Mouse (Mus musculus): ENCODE measurements around the gene Tspan11. TPM values are rescaled to one million over a fixed set of nuclear protein-coding genes. Genes with fewer than 3 reads are reported as not detected.

Gene Tspan11
- polyA plus RNA-seq, 1 experiment: 0.99 TPM

DNA sequence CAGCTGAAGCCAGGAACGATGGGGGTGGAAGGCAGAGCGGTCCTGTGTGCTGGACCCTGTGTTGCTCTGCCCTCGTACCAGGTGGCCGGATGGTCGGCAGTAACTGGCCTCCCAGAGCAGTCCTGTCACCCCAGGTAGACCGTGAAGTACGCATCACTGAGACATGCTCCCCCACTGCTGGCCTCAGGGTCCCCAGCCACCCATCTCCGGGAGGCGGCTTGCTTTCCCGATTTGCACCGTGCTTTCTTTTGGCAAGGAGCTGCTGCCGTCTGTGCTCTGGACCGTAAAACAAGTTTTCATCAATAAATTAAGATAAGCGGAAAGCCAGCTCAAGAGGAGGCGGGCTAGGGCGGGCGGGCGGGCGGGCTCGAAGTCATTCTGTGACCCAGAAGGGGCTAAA lies 91.6 kb downstream of the Tspan11 start:
- Histone ChIP-seq H3K79me3 (ENCODE audit: low read depth) (no peaks in the 10 kb centered on the region), H3K36me3 (ENCODE audit: control insufficient read depth, insufficient read depth) (no peaks in the 10 kb centered on the region), H3K4me3 (ENCODE audit: insufficient read depth, poor library complexity, severe bottlenecking) (no peak overlapping the region), H3K79me2 (ENCODE audit: control insufficient read depth, insufficient read depth) (no peaks in the 10 kb centered on the region), H3ac (ENCODE audit: control insufficient read depth, insufficient read length, low read depth) (no peak overlapping the region), H3K27me3 (ENCODE audit: control insufficient read depth, insufficient read depth, insufficient read length) (no peaks in the 10 kb centered on the region)
- TF ChIP-seq CTCF (IDR thresholded peaks at IDR 0.05; ENCODE audit: control insufficient read depth, insufficient read depth, insufficient read length) (no peak), MYOG (IDR thresholded peaks at IDR 0.05; ENCODE audit: control insufficient read depth, extremely low read depth, insufficient read length) (no peak), MYOD1 (IDR thresholded peaks at IDR 0.05; ENCODE audit: control insufficient read depth, insufficient read length, low read depth) (no peak), CEBPB (IDR thresholded peaks at IDR 0.05; ENCODE audit: low read depth) (no peak), FOSL1 (IDR thresholded peaks at IDR 0.05; ENCODE audit: insufficient read depth, low read length, poor library complexity, severe bottlenecking) (no peak), MAX (IDR thresholded peaks at IDR 0.05) (no peak), USF1 (IDR thresholded peaks at IDR 0.05; ENCODE audit: low read depth) (no peak)

DNA sequence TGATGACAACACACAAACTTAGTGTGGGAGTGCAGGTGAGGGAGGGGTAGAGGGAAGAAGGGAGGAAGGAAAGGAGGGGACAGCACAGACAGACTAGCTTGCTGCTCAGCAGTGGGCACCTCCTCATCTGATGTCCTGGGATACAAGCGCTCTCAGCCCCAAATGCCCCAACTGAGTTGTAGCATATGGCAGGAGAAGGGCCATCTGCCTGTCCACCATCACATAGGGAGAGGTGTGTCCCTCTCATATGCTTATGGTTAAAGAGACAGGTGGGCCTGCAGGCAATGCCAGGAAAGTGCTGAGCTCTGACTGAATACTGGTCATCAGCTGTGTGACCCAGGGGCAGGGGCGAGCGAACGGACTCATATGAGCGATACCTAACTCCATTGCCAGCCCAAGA lies 92.4 kb downstream of the Tspan11 start:
- TF ChIP-seq FOSL1 (IDR thresholded peaks at IDR 0.05; ENCODE audit: insufficient read depth, low read length, poor library complexity, severe bottlenecking) (no peak), USF1 (IDR thresholded peaks at IDR 0.05; ENCODE audit: low read depth) (no peak)
- no peak overlapping the region for H3ac ChIP-seq (ENCODE audit: control insufficient read depth, insufficient read length, low read depth)
- H3K79me3 ChIP-seq (ENCODE audit: low read depth): no peaks in the 10 kb centered on the region
- H3K79me2 ChIP-seq (ENCODE audit: control insufficient read depth, insufficient read depth): no peaks in the 10 kb centered on the region
- no peak overlapping the region for H3K4me3 ChIP-seq (ENCODE audit: insufficient read depth, poor library complexity, severe bottlenecking)
- no peaks in the 10 kb centered on the region for H3K27me3 ChIP-seq (ENCODE audit: control insufficient read depth, insufficient read depth, insufficient read length)
- no peaks in the 10 kb centered on the region for H3K36me3 ChIP-seq (ENCODE audit: control insufficient read depth, insufficient read depth)

DNA sequence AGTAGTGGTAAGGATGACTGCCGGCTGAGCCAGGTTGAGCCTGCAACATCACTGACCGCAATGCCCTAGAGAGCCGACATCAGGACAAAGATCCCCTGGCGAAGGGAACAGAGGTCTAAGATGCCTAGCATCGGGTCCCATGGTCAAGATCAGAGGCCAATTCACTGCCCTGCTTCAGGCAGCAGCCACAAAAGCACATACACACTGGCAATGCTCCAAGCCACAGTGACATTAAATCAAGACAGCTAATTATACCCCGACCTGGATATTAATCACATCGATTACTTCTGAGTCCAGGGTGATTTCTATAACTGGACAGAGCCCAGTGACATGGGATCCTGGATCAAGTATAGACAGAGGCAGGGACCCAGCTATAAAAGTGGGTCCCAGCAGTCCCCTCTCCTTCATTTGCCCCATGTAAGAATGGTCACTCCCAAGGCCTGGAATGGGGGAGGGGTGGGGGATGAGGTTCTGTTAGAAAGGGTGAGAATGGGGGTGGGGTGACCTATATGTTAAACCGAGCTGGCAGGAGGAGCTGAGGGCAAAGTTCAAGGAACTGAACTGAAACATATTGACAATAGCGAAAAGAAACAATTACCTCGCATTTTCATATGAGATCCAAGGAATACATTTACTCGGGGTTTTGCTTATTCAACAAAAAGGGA lies 93.1 kb downstream of the Tspan11 start:
- Histone ChIP-seq H3ac (ENCODE audit: control insufficient read depth, insufficient read length, low read depth) (no peak overlapping the region), H3K79me2 (ENCODE audit: control insufficient read depth, insufficient read depth) (no peaks in the 10 kb centered on the region), H3K27me3 (ENCODE audit: control insufficient read depth, insufficient read depth, insufficient read length) (no peaks in the 10 kb centered on the region), H3K79me3 (ENCODE audit: low read depth) (no peaks in the 10 kb centered on the region), H3K4me3 (ENCODE audit: insufficient read depth, poor library complexity, severe bottlenecking) (no peak overlapping the region), H3K36me3 (ENCODE audit: control insufficient read depth, insufficient read depth) (no peaks in the 10 kb centered on the region)
- TF ChIP-seq MYOD1 (IDR thresholded peaks at IDR 0.05; ENCODE audit: control insufficient read depth, insufficient read length, low read depth) (no peak), USF1 (IDR thresholded peaks at IDR 0.05; ENCODE audit: low read depth) (no peak), CTCF (IDR thresholded peaks at IDR 0.05; ENCODE audit: control insufficient read depth, insufficient read depth, insufficient read length) (no peak), MAX (IDR thresholded peaks at IDR 0.05) (no peak), FOSL1 (IDR thresholded peaks at IDR 0.05; ENCODE audit: insufficient read depth, low read length, poor library complexity, severe bottlenecking) (no peak), CEBPB (IDR thresholded peaks at IDR 0.05; ENCODE audit: low read depth) (no peak), MYOG (IDR thresholded peaks at IDR 0.05; ENCODE audit: control insufficient read depth, extremely low read depth, insufficient read length) (no peak)

DNA sequence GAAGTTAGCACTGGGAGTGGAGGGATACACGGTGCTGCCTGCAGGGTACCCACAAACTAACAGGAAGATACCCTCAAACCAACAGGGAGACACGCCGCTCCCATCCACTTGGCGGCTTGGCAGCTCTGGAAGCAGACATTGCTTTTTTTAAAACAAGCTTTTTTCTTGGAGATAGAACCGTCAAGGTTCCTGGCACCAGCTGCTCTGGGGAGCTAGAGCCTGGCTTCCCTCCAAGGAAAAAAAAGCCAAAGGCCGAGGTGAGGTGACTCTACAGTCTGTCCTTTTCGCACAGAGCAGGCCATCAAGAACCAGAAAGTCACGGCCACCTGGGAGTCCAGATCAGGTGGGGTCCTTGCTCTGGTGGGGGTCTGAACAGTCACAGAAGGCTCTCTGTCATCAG lies 93.8 kb downstream of the Tspan11 start:
- H3K79me2 ChIP-seq (ENCODE audit: control insufficient read depth, insufficient read depth): no peaks in the 10 kb centered on the region
- no peak overlapping the region for H3ac ChIP-seq (ENCODE audit: control insufficient read depth, insufficient read length, low read depth)
- TF ChIP-seq MYOG (IDR thresholded peaks at IDR 0.05; ENCODE audit: control insufficient read depth, extremely low read depth, insufficient read length): no peak
- TF ChIP-seq FOSL1 (IDR thresholded peaks at IDR 0.05; ENCODE audit: insufficient read depth, low read length, poor library complexity, severe bottlenecking): no peak
- TF ChIP-seq CEBPB (IDR thresholded peaks at IDR 0.05; ENCODE audit: low read depth): no peak
- no peaks in the 10 kb centered on the region for H3K27me3 ChIP-seq (ENCODE audit: control insufficient read depth, insufficient read depth, insufficient read length)
- H3K79me3 ChIP-seq (ENCODE audit: low read depth): no peaks in the 10 kb centered on the region
- no peak overlapping the region for H3K4me3 ChIP-seq (ENCODE audit: insufficient read depth, poor library complexity, severe bottlenecking)
- no peaks in the 10 kb centered on the region for H3K36me3 ChIP-seq (ENCODE audit: control insufficient read depth, insufficient read depth)

DNA sequence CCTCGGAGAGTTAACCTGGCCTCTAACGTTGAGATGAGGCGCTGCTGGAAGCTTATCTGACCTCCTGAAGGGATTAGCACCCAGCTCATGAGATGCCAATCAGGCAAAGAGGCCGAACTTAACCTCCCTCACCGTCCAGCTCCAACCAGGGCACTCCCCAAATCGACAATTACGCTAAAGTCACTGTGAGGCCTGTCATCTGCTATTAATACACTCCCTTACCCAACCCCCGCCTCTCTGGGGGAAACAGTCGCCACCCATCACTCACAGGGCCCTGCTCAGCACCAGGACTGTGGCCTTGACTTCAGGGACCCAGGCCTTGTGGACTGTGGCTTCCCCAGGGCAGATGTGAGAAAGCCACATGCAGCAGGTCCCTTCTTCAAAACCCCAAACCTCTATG lies 99.0 kb downstream of the Tspan11 start:
- Histone ChIP-seq H3K36me3 (ENCODE audit: control insufficient read depth, insufficient read depth) (no peaks in the 10 kb centered on the region), H3K79me3 (ENCODE audit: low read depth) (no peaks in the 10 kb centered on the region), H3K4me3 (ENCODE audit: insufficient read depth, poor library complexity, severe bottlenecking) (no peak overlapping the region), H3ac (ENCODE audit: control insufficient read depth, insufficient read length, low read depth) (no peak overlapping the region), H3K27me3 (ENCODE audit: control insufficient read depth, insufficient read depth, insufficient read length) (no peaks in the 10 kb centered on the region), H3K79me2 (ENCODE audit: control insufficient read depth, insufficient read depth) (no peaks in the 10 kb centered on the region)
- no peak for TF ChIP-seq USF1 (IDR thresholded peaks at IDR 0.05; ENCODE audit: low read depth)
- TF ChIP-seq MYOD1 (IDR thresholded peaks at IDR 0.05; ENCODE audit: control insufficient read depth, insufficient read length, low read depth): no peak
- no peak for TF ChIP-seq CEBPB (IDR thresholded peaks at IDR 0.05; ENCODE audit: low read depth)
- no peak for TF ChIP-seq MAX (IDR thresholded peaks at IDR 0.05)
- TF ChIP-seq MYOG (IDR thresholded peaks at IDR 0.05; ENCODE audit: control insufficient read depth, extremely low read depth, insufficient read length): no peak
- no peak for TF ChIP-seq FOSL1 (IDR thresholded peaks at IDR 0.05; ENCODE audit: insufficient read depth, low read length, poor library complexity, severe bottlenecking)
- TF ChIP-seq CTCF (IDR thresholded peaks at IDR 0.05; ENCODE audit: control insufficient read depth, insufficient read depth, insufficient read length): no peak

DNA sequence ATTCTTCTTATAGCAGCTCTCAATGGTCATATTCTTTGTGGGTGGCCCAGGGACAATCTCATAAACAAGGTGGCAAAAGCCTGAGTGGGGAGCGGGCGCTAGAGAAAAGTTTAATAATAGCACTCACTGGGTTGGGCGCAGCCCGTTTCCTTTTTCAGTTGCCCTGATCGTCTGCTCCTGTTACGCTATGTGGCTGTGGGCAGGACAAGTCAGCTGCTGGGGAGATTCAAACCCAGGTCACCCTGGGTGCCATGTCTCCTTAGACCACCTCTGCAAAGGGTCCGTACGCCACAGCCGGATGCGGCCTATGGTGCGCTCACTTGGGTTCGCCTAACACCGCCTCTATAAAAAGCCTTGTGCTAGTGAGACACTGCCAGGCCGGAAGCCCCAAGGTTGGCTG lies 100.0 kb downstream of the Tspan11 start:
- Histone ChIP-seq H3K79me3 (ENCODE audit: low read depth) (no peaks in the 10 kb centered on the region), H3K79me2 (ENCODE audit: control insufficient read depth, insufficient read depth) (no peaks in the 10 kb centered on the region), H3K36me3 (ENCODE audit: control insufficient read depth, insufficient read depth) (no peaks in the 10 kb centered on the region), H3K4me3 (ENCODE audit: insufficient read depth, poor library complexity, severe bottlenecking) (no peak overlapping the region), H3ac (ENCODE audit: control insufficient read depth, insufficient read length, low read depth) (no peak overlapping the region), H3K27me3 (ENCODE audit: control insufficient read depth, insufficient read depth, insufficient read length) (no peaks in the 10 kb centered on the region)
- no peak for TF ChIP-seq CTCF (IDR thresholded peaks at IDR 0.05; ENCODE audit: control insufficient read depth, insufficient read depth, insufficient read length)
- TF ChIP-seq MYOD1 (IDR thresholded peaks at IDR 0.05; ENCODE audit: control insufficient read depth, insufficient read length, low read depth): no peak
- TF ChIP-seq MAX (IDR thresholded peaks at IDR 0.05): no peak
- TF ChIP-seq USF1 (IDR thresholded peaks at IDR 0.05; ENCODE audit: low read depth): no peak
- TF ChIP-seq FOSL1 (IDR thresholded peaks at IDR 0.05; ENCODE audit: insufficient read depth, low read length, poor library complexity, severe bottlenecking): no peak
- no peak for TF ChIP-seq CEBPB (IDR thresholded peaks at IDR 0.05; ENCODE audit: low read depth)
- no peak for TF ChIP-seq MYOG (IDR thresholded peaks at IDR 0.05; ENCODE audit: control insufficient read depth, extremely low read depth, insufficient read length)

Data from C2C12 (cell line).